Mouse (Mus musculus) thymus, adult 2 months (tissue): ENCODE measurements around the gene Slc25a27.

ENCODE experiments used
- CTCF ChIP-seq: fragments of 200-500 bp; IDR thresholded peaks from 2 replicates; pipeline ENCODE4 v1.5.1; 2012; ENCODE audit warnings: mild to moderate bottlenecking, control low read depth, low read length, moderate library complexity, borderline replicate concordance; ENCODE audit not compliant: control insufficient read depth, poor library complexity, insufficient read depth; ENCODE audit errors: extremely low read depth
- POLR2A ChIP-seq: fragments of 200-500 bp; IDR thresholded peaks from 2 replicates; pipeline ENCODE4 v1.6.1; 2012; ENCODE audit warnings: mild to moderate bottlenecking, low read length, control low read depth, moderate library complexity; ENCODE audit not compliant: control insufficient read depth, poor library complexity, insufficient read depth; ENCODE audit errors: extremely low read depth

- TF ChIP-seq CTCF: no peak
- TF ChIP-seq POLR2A: no peak
Observed at GRCm38 (mm10) chr17:43707254-43707653, 40.2 kb upstream of the Slc25a27 start.
